Mouse (Mus musculus) bone marrow, adult 2 months (tissue): Measurements from ENCODE around the gene Ptprm.

Source experiments
- CTCF ChIP-seq: fragments of 200-500 bp; IDR thresholded peaks from 2 replicates; pipeline ENCODE4 v1.5.1; 2011; ENCODE audit warnings: low read length, control low read depth; ENCODE audit not compliant: control insufficient read depth, insufficient read depth
- POLR2A ChIP-seq: fragments of 200-500 bp; IDR thresholded peaks from 2 replicates; pipeline ENCODE4 v1.6.1; 2011; ENCODE audit warnings: low read depth, mild to moderate bottlenecking, control low read depth, low read length, borderline replicate concordance; ENCODE audit not compliant: control insufficient read depth

- no peak for TF ChIP-seq POLR2A
- TF ChIP-seq CTCF: no peak
Measured at GRCm38 (mm10) chr17:66779026-66779425, 575.2 kb downstream of the Ptprm start.
